Mouse (Mus musculus): ENCODE measurements around the gene Maea.
"Not testable (repeated sequence)": the region's sequence is repeated elsewhere in the genome, so short reads cannot be mapped to it uniquely, and the experiment has no call there.

Maea gene

DNA sequence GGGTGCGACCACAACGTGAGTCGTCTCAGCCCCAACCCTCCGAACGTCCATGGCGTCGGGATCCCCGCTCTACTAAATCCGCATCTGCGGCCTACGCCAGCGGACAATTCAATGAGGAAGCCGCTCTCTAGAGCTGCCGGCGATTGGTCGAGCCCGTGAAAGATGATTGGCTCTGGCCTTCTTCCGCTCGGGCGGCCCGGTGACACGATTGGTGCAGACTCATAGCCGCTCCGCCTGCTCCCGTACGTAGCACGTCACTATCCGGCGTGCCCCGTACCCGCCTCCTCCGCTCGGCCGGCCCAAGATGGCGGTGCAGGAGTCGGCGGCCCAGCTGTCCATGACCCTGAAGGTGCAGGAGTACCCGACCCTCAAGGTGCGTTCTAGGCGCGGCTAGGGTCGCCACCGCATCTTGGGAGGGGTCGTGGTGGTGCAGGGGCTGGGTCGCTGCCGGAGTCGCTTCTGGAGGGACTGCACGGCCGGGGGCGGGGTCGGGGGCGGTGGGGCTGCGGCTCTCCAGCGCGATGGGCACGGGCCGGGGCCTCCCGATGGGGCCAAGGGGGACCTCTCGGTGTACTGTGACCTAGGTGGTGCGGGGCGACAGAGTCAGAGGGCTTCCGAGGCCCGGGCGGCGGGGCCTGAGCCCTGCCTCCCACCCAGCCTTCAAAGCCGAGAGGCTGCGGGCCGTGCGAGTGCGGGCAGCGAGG is at the start of gene Maea:
TSS of gene Maea (plus strand) at position 237 of the 704 bp plus-strand sequence.
- DNase-seq (ENCODE audit: low spot score in 2 of 2) = peak; percentile 98

DNA sequence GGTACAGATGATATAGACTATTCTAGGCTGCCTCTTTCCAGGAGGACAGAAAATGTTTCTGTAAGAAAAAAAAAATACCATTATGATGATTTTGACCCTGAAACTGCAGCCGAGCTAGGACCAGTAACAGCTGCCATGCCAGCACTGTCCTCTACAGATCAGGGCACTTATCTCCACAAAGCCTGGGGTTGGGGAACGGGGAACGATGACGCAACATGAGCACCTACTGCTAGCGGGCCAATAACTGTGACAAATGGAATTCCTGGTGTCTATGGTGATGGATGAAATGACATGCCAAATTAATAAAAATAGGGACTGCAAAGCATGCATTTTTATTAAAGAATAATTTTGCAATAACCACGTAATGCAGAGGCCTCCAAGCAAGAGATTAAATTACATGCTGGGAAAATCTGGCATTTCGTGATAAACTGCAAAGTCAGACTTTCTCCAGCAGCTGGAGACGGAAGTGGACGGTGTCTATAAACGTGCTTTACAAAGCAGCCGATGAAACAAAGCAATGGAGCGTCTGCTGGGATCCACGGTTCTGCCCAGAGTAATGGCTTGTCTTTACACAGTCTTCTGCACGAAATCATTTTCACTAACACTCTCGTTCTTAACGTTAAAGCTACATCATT is 41.4 kb upstream of the Maea start:
- DNase-seq (ENCODE audit: low spot score in 2 of 2) = no peak

DNA sequence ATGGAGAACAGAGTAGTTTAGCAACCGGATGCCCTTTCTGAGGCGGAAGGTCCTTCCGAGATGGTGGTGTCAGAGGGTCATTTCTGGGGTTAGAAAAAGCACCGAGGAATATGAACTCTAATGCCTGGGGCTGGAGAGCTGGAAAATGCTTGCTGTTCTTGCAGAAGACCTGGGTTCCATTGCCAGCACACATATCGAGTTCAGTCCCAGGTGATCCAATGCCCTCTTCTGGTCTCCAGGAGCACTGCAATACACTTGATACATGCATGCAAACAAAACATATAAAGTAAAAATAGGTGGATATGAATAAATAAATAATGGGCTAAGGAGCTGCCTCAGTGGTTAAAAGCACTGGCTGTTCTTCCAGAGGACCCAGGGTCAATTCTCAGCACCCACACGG is 38.1 kb upstream of the Maea start:
- DNase-seq (ENCODE audit: low spot score in 2 of 2) = no peak

DNA sequence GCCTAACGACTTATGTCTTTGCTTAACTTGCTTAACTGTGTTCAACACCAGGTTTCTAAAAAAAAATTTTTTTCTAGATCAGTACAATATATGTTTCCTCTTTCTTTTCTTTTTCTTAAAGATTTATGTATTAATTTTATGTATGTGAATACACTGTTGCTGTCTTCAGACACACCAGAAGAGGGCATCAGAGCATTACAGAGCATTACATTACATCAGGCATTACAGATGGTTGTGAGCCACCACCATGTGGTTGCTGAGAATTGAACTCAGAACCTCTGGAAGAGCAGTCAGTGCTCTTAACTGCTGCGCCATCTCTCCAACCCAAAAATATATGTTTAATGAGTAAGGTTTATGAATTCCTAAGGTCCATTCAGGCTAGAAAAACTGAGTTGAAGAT is 33.5 kb upstream of the Maea start:
- no peak for DNase-seq (ENCODE audit: low spot score in 2 of 2)

DNA sequence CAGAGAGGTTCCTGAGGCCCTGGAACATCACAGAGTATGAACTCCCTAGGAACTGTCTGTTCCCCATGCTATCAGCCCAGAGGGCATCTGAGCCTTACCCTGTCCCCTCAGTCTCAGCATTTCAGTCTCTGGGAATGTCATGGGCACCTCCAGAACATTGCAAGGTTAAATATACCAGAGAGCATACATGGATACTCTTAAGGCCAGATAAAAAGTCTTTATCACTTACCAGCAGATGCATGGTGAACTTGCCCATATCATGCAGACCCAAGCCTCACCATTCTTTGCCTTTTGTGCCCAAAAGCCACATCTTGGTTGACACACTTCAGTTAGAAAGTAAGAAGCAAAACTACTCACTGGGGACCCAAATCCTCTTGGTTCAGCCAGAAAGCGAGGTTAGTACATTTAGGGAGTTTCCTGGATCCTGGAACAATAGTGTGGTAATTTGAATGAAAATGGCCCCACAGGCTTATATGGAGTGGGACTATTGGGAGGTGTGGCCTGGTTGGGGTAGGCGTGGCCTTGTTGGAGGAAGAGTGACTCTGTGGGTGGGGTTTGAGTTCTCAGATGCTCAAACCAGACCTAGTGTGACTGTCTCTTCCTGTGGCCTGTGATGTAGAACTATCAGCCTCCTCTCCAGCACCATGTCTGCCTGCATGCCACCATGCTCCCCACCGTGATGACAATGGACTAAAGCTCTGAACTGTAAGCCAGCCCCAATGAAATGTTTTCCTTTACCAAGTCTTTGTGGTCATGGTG is 24.4 kb upstream of the Maea start:
- no peak for DNase-seq (ENCODE audit: low spot score in 2 of 2)

DNA sequence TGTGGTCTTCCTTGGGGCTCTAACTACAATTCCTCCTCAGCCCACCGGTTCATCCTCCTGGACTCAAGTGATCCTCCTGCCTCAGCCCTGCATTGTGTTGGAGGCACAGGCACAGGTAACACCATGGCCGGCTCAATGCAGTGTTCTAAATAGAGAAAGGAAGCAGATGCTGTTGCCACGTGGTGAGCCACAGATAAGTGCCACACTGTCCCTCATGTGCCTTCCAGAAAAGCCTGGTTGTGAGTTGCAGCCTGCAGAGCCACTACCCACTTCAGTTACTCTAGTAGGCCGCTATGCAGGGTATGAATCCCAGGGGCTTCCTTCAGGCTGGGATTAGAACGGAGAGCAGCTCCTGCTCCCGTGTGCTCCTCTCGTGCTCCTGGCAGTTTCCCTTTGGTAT is 23.1 kb upstream of the Maea start:
- DNase-seq (ENCODE audit: low spot score in 2 of 2) = no peak

DNA sequence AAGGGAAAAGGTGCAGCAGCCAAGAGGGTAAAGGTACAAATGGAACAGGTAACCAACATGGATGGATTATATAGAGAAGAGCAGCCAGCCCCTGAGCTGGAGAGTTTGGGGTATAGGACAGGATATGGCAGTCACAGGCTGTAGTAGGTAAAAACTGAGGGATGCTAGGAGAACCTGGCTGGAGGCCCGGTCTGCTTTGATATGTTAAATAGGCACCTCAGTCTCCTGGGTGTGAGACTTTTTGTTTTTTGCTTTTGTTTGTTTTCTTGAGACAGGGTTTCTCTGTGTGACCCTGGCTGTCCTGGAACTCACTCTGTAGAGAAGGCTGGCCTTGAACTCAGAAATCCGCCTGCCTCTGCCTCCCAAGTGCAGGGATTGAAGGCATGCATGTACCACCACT is 10.8 kb upstream of the Maea start:
- no peak for DNase-seq (ENCODE audit: low spot score in 2 of 2)

DNA sequence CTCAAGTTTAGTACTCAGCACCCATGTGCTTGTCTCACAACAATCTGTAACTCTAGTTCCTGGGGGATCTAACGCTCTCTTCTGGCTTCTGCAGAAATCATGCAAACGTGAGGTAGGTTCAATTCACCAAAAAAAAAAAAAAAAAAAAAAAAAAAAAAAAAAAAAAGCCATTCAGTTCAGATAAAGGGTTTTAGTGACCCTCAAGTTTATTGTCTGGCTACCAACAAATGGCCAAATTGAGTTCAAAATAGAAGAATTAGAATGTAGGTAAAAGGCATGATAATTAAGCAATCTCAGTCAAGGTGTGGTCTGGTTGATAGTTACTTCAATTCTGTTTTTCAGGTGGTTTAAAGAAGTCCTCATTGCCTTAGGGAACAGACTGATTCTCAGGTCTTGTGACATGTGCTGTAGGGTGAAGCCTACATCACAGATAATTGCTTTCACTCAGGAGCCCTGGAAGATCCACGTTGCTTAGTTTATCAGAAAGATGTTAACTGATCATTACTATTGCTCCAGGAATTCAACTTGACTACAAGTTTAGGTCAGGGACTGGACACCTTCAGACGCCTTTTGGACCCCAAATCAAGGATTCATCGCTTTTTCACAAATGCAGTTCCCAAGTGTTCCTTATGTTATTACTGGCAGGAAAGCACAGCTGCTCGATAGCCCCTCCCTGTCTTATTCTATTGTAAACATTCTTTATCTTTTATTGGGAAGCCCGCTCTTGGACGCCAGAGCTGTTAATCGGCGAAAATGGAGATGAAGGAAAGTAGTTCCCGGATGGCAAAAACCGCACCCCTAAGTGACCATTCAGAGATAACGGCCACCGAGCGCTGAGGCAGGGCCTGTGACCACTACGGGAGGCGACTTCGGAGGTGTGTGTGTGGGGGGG is 682 bp upstream of the Maea start:
- no peak for DNase-seq (ENCODE audit: low spot score in 2 of 2)

DNA sequence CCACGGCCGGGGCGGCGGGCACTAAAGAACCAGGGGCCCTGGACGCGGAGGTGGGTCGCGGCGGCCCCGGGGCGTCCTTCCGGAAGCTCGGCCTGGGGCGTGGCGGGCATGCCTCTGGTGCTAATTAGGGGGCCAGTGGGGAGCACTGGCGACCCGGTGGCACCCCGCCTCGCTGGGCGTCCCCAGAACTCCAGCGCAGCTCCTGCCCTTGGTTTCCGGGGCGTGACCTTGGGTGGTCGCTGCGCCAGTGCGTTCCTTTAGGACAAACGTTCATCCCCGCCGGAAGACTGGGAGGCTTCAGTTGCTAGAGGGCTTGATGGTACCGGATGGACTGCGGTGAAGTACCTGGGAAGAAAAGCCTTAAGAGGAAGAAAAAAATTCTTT is 660 bp downstream of the Maea start:
- peak in 1 of 2 experiments; percentile 8 for DNase-seq (ENCODE audit: low spot score in 2 of 2)

DNA sequence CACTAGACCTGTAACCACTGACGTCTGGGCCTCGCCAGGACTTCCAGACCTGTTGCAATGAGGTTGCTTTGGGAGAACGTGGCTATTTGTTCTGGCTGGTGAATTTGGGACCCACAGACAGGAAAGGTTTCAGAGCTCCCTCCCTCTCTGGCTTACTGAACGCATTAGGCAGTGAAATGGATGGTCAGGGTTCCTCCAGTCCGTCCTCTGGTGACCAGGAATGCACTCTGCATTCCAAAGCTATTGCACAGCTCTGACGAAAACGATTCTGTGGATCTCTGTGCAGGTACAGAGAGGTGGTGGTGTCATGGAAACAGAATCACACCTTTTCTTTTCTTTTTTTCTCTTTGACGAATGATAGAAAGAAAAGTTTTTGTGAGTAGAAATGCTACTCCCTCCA is 1.9 kb downstream of the Maea start:
- DNase-seq (ENCODE audit: low spot score in 2 of 2) = no peak

DNA sequence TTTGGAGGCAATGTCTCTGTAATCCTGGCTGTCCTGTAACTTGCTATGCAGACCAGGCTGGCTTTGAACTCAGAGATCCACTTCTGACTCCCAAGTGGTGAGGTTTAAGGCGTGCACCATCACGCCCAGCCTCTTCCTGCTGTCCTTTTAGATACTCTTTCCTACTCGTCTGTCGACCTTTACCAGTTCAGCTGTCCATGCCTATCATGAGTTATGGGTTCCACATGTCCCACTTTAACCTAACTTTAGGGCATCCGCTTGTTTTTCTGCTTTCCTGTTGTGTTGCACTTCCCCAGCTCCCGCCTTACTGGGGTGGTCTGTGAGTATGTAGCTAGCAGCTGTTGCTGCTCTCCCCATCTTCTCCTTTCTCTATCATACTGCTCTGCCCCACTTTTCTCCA is 5.9 kb downstream of the Maea start:
- DNase-seq (ENCODE audit: low spot score in 2 of 2) = no peak

DNA sequence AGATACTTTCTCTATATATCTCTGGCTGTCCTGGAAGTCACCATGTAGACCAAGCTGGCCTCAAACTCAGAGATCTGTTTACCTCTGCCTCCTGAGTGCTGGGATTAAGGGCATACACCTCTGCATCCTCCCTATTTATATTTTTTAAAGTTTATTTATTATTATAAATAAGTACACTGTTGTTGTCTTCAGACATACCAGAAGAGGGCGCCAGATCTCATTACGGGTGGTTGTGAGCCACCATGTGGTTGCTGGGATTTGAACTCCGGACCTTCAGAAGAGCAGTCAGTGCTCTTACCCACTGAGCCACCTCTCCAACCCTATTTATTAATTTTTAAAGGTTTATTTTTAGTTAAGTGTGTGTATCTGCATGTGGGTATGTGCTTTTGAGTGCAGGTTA is 6.9 kb downstream of the Maea start:
- DNase-seq (ENCODE audit: low spot score in 2 of 2) = not testable (repeated sequence)

DNA sequence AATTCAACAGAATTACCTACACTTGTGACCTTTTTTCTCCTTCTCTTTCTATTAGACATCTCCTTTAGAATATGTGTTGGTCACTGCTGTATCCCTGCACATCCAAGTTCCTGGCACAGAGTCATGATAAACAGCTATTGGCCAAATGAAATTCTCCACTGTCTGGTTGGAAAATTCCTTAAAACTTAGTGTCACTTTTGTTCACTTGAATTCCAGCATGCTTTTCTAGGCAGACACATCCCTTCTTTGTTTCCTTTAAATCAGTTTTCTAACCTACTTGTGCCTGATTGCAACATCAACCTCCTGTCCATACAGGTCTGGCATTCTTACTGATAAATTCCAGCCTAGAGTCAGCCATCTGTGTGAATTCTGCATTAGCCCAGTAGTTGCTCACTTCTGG is 7.5 kb downstream of the Maea start:
- DNase-seq (ENCODE audit: low spot score in 2 of 2) = no peak

DNA sequence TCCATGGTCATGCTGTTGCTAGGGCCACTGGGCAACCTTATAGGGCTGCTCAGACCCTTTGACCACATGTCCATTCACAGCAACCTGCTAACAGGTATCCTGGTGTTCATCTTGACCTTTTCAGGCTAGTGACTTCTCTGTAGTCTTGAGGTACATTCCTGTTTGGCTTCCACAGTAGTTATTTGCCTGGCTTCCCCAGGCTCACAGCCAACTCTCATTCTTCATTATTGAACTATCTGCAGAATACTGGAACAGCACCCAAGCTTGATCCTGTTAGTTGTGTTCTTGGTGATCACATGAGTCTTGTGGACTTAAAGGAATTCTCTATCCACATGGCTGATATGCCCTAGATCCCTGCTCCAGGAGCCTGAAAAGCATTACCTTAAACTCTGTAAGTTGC is 8.3 kb downstream of the Maea start:
- DNase-seq (ENCODE audit: low spot score in 2 of 2) = no peak

DNA sequence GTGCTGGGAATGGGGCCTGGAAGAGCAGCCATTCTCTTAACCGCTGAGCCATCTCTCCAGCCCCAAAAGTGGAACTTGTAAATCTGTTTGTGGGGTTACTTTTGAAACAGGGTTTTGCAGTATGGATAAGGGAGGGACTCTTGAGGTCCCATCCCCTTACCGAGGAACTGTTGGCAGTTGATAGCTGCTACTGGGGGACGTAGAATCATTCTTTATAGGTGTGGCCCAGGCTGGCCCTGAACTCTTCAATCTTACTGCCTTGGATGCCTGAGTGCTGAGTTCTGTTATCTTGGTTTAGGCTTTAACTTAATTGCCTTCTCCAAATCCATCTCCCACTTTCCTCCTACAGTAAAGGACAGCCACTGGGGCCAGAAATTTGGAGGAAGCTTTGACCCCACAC is 8.8 kb downstream of the Maea start:
- no peak for DNase-seq (ENCODE audit: low spot score in 2 of 2)

DNA sequence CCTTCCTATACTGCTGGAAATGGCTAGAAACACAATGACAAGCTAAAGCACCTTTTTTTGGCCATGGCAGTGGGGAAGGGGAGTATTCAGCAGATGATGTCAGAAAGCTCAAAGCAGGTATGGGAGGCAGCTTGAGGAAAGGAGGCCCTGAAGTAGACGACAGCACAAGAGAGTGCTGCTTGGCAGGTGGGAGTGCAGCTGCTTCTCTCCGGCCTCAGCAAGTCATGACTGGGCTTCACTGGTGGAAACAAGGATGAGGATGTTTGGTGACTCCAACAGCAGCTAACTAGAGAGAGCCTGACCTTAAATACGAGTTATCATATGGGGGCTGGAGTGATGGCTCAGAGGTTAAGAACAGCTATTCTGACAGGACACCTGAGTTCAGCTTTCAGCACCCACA is 12.3 kb downstream of the Maea start:
- no peak for DNase-seq (ENCODE audit: low spot score in 2 of 2)

DNA sequence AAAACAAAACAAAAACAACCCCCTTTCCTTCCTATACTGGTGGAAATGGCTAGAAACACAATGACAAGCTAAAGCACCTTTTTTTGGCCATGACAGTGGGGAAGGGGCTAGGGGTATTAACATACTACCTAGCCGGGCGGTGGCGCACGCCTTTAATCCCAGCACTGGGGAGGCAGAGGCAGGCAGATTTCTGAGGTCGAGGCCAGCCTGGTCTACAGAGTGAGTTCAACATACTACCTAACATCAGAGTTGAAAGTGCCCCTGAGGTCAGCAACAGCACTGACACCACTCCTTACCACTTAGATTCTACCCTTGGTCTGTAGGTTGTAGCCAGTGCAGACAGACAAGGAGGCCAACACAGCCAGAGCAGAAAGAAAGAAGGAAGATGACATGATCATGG is 13.9 kb downstream of the Maea start:
- no peak for DNase-seq (ENCODE audit: low spot score in 2 of 2)

DNA sequence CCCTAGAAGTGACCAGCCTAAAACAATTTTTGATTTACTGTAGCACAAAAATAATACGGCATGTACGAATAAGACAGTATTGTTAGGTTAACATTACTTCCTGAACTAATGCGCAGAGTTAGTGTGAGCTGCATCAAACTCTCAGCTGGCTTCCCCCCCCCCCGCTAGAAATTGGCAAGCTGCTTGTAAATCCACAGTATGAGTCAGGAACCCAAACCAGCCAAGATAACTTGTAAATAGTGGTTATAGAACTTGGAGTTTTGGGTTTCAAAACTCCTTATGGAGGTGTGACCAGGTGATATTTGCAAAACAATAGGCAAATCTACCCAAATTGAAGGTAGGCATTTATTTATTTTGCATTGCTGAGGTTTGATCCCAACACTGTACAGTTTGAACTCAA is 14.4 kb downstream of the Maea start:
- DNase-seq (ENCODE audit: low spot score in 2 of 2) = no peak

DNA sequence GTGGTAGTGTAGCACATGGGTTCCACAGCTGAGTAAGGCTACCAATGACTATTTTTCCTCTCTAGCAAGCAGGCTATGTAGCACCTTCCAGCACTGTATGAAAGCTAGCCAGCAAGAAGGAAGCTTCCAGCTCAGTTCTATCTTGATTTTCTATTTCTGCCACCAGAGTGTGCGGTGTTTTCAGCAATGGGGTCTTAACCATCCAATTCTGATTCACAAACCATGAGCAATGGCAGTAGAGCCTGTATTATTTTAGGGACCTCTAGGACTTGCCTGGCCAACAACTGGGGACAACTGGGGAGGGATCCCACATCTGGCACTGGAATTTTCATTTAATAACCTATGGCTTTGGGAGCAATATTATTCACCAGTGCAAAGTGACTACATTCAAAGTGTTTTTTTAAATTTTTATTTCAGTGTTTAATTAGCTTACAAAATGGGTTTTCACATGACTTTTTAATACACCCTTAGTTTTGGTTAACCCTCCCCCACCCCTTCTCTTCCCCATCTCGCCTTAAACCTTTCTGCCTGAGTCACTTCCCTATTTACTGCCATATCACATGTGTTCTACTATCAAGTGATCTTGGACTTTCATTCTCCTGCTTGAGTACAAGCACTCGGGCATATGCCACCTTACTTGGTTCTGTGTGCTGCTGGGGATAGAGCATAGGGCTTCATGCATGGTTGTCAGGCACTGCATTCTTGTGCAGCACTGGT is 16.4 kb downstream of the Maea start:
- no peak for DNase-seq (ENCODE audit: low spot score in 2 of 2)

DNA sequence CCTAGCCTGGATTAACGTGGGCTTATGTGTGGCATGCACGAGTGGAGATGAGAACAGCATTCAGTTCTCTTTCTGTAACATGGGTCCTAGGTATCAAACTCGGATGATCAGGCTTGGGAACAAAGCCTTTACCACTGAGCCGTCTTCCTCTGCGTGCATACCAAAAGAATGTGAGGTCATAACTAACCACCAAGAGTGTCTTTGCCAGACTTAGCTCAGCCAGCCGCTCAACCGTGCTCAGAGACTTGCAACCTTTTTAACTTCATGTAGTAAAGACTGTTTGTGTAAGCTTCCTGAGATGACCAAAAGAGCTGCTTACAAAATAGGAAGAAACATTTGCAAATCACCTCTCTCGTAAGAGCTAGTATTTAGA is 16.9 kb downstream of the Maea start:
- no peak for DNase-seq (ENCODE audit: low spot score in 2 of 2)

DNA sequence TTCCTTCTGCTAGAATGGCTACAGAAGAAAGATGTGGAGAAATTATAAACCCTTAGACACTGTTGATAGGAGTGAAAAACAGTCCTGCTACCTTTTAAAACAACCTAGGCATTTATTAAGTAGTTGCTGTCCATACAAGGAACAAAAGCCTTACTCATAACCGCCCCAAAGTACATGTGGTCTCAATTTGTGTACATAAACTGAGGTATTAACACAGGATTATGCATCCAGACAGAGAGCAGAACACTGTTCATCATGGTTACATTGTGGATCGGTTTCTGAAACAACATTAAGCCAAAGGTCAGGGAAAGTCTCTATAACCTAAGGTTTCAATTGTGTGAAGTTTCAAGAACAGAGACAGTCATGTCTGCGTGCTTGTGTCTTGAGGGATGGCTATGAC is 17.7 kb downstream of the Maea start:
- no peak for DNase-seq (ENCODE audit: low spot score in 2 of 2)

DNA sequence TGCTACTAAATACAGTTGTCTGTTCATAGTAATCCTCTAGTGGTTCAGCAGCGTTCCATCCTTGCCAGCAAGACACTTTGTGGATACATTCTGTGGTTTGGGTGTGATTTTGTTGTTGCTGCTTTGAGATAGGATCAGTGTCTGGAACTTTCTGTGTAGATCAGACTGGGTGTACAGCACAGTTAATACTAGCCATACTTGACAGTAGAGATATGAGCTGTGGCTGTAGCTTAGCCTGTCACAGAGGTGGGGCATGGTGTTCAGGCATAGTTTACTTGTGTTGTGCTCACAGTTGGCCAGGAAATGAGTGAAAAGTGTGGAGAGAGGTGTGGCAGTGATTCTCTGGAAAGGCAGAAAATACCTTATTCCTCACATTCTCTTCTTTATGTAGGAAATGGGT is 22.2 kb downstream of the Maea start:
- DNase-seq (ENCODE audit: low spot score in 2 of 2) = no peak

Measured in right cerebral cortex, postnatal 36 days (tissue).